Mouse (Mus musculus) midbrain, postnatal 0 days (tissue): ENCODE measurements around the gene B3galt4. TPM values are rescaled to one million over a fixed set of nuclear protein-coding genes. Genes with fewer than 3 reads are reported as not detected.
A peak's percentile ranks its signal among the peaks of the same experiment; 100 is the strongest.
"Not testable (repeated sequence)": the region's sequence is repeated elsewhere in the genome, so short reads cannot be mapped to it uniquely, and the experiment has no call there.

ENCODE experiments used
- ATAC-seq: fragments of 200-750 bp; cut with Nextera tagmentation; 2 replicates; pipeline ENCODE4 v1.8.0; 2017; ENCODE audit warnings: moderate number of reproducible peaks, mild to moderate bottlenecking, moderate TSS enrichment, moderate library complexity; ENCODE audit not compliant: low FRiP score
- DNase-seq: peaks from one replicate; pipeline ENCODE4 v3.0.0-alpha.2; 2015; ENCODE audit warnings: low spot score
- H3K27ac ChIP-seq: fragments of 300-500 bp; sonication (generic); 2 replicates; pipeline ENCODE4 v1.5.1; 2014; ENCODE audit warnings: low read depth, mild to moderate bottlenecking, low read length, mixed read lengths
- H3K27me3 ChIP-seq: fragments of 300-500 bp; sonication (generic); 2 replicates; pipeline ENCODE4 v1.6.1; 2014; ENCODE audit warnings: low read length, control low read depth, mixed read lengths; ENCODE audit not compliant: insufficient read depth
- H3K36me3 ChIP-seq: fragments of 300-500 bp; sonication (generic); 2 replicates; pipeline ENCODE4 v1.6.1; 2014; ENCODE audit warnings: low read length, control low read depth, mixed read lengths; ENCODE audit not compliant: insufficient read depth
- H3K4me1 ChIP-seq: fragments of 300-500 bp; sonication (generic); 2 replicates; pipeline ENCODE4 v1.6.1; 2014; ENCODE audit warnings: mild to moderate bottlenecking, control low read depth, antibody characterized with exemption, low read length, mixed read lengths; ENCODE audit not compliant: insufficient read depth
- H3K4me2 ChIP-seq: fragments of 300-500 bp; sonication (generic); 2 replicates; pipeline ENCODE4 v1.6.1; 2014; ENCODE audit warnings: low read depth, mild to moderate bottlenecking, low read length, mixed read lengths; ENCODE audit not compliant: poor library complexity, severe bottlenecking
- H3K4me3 ChIP-seq: fragments of 300-500 bp; sonication (generic); 2 replicates; pipeline ENCODE4 v1.5.1; 2014; ENCODE audit warnings: low read depth, mild to moderate bottlenecking, low read length, moderate library complexity
- H3K9ac ChIP-seq: fragments of 300-500 bp; sonication (generic); replicated peaks from 2 replicates; pipeline ENCODE4 v1.6.1; 2014; ENCODE audit warnings: mild to moderate bottlenecking, low read length, moderate library complexity, mixed read lengths; ENCODE audit not compliant: poor library complexity, severe bottlenecking
- H3K9me3 ChIP-seq: fragments of 300-500 bp; sonication (generic); 2 replicates; pipeline ENCODE4 v1.6.1; 2016; ENCODE audit warnings: low read length, control low read depth
- CTCF ChIP-seq: IDR thresholded peaks from 2 replicates; pipeline ENCODE4 v1.5.1; 2016; ENCODE audit warnings: antibody characterized with exemption, mild to moderate bottlenecking
- WGBS: fragments of 180-500 bp; shearing (Covaris S2); extraction: QIAGEN DNeasy Blood & Tissue Kit; methylation state at CpG from one replicate; pipeline ENCODE4 v1.1.7; 2014; 5-methylcytosine and 5-hydroxymethylcytosine counted together
- polyA plus RNA-seq: library from polyadenylated mRNA; unstranded; fragments of >200 nt; fragmentation: Nextera tagmentation; extraction: Ambion mirVana; gene quantifications from 2 replicates; pipeline ENCODE4 v1.2.1, GENCODE M21; 2015
- total RNA-seq: library from RNA; depleted of rRNA; stranded (reverse); fragments of >200 nt; gene quantifications from 2 replicates; pipeline ENCODE4 v1.2.3, GENCODE M21; 2014

The B3galt4 gene
- total and polyA plus RNA-seq, 2 experiments from 2014 or later: 11.1 to 14.1 TPM

DNA sequence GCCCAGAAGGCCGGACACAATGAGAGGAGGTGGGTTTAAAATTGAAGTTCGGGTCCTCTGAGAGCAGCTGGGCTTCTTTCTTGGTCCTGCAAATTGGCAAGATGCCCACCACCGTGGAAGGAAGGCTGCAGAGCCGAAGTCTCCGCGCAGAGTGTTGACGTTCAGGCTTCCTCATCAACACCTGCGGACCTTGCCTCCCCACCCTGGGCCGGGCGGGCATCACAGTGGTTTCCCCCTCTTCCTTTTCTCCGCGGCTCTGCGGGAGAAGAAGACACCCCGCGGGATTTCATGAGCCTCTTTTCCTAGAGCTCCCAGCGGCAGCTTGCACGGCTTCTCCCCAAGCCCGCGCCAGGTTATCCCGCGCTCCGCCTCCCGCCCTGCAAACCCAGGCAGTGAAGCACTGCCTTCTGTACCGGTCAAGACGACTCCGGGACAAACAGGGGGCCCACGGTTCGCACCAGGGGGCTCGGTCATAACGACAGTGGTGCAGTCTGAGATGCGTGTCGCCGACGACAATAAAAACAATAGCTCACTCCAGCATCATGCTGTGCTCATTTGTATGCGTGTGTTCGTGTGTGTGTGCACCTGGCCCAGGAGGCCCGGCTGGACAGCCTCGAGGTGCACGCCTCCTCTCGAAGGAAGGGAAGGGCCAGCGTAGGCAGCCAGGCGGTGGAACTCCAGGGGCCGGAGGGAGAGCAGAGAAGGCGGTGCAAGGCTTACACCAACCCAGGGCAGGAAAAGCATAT, 42.8 kb downstream of the B3galt4 start:
- Histone ChIP-seq H3K4me3 (peak overlapping the region; percentile 52), H3K36me3 (peaks cover 18% of the 10 kb centered on the region; the same call in 1 of the 2 replicates), H3K9me3 (no peaks in the 10 kb centered on the region), H3K4me1 (peaks cover 5% of the 10 kb centered on the region; the same call in 1 of the 2 replicates), H3K27ac (peak overlapping the region; percentile 93), H3K27me3 (no peaks in the 10 kb centered on the region), H3K9ac (peak overlapping the region; percentile 80), H3K4me2 (peak overlapping the region; percentile 92)
- TF ChIP-seq CTCF: no peak
- under 1% methylated on average over 42 of the region's 44 CpGs for WGBS
- DNase-seq: peak; percentile 63
- peak; percentile 44 for ATAC-seq

GRCm38 (mm10) chr17:33904835-33905234, 46.5 kb downstream of the B3galt4 start, which contains the start of gene Platr17:
Platr17 (plus strand) TSS chr17:33905135.
- H3K27me3 ChIP-seq, H3K27ac ChIP-seq, H3K9me3 ChIP-seq, H3K9ac ChIP-seq, H3K4me2 ChIP-seq, H3K36me3 ChIP-seq, H3K4me1 ChIP-seq, DNase-seq, H3K4me3 ChIP-seq, ATAC-seq: not testable (repeated sequence)
- 36% methylated on average over 3 of the region's 4 CpGs for WGBS

DNA sequence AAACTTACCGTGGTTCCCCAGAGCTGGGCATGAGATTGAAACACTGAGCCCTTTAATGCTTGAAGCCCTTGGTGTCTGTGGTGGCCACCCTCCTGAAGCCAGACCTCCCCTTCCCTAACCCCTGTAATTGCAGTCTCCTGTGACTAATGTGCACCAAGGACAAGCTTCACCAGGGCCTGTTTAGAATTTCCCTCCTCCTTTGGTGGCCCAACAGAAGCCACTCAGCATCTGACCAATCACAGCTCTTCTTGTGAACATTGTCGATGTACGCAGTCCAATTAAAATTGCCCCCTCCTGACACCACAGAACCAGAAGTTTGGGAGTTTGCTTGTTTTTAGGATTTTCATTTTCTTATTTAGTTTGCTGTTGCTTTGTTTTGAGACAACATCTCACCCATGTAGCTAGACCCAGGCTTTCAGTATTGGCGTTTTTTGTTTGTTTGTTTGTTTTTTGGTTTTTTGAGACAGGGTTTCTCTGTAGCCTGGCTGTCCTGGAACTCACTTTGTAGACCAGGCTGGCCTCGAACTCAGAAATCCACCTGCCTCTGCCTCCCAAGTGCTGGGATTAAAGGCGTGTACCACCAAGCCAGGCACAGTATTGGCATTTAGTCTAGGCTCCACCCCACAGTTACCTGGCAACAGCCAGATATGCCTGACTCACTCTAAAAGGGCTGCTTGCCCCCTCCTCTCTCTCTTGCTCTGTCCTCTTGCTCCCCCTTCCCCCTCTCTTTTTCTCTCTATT, 47.2 kb downstream of the B3galt4 start:
- not testable (repeated sequence) for H3K9me3 ChIP-seq, H3K4me3 ChIP-seq, H3K4me1 ChIP-seq, ATAC-seq, H3K27me3 ChIP-seq, DNase-seq, H3K4me2 ChIP-seq, H3K36me3 ChIP-seq, H3K9ac ChIP-seq, H3K27ac ChIP-seq
- 67% methylated on average over 6 of the region's 6 CpGs for WGBS

GRCm38 (mm10) chr17:33902491-33902890, 48.8 kb downstream of the B3galt4 start:
- WGBS: 83% methylated on average over 7 of the region's 7 CpGs
- H3K27me3 ChIP-seq: no peaks in the 10 kb centered on the region
- no peak overlapping the region for H3K9ac ChIP-seq
- no peaks in the 10 kb centered on the region for H3K9me3 ChIP-seq
- H3K4me3 ChIP-seq: no peak overlapping the region
- no peaks in the 10 kb centered on the region for H3K36me3 ChIP-seq
- no peak overlapping the region for H3K4me2 ChIP-seq
- H3K27ac ChIP-seq: no peak overlapping the region
- no peak for ATAC-seq
- TF ChIP-seq CTCF: no peak
- no peak for DNase-seq
- no peaks in the 10 kb centered on the region for H3K4me1 ChIP-seq

GRCm38 (mm10) chr17:33902079-33902478, 49.2 kb downstream of the B3galt4 start:
- no peak for TF ChIP-seq CTCF
- no peak overlapping the region for H3K4me2 ChIP-seq
- DNase-seq (no peak), ATAC-seq (no peak)
- WGBS: 81% methylated on average over 4 of the region's 4 CpGs
- no peak overlapping the region for H3K27ac ChIP-seq
- no peaks in the 10 kb centered on the region for H3K9me3 ChIP-seq
- H3K9ac ChIP-seq: no peak overlapping the region
- no peaks in the 10 kb centered on the region for H3K4me1 ChIP-seq
- no peak overlapping the region for H3K4me3 ChIP-seq
- H3K36me3 ChIP-seq: no peaks in the 10 kb centered on the region
- no peaks in the 10 kb centered on the region for H3K27me3 ChIP-seq

- WGBS: 72% methylated on average over 4 of the region's 4 CpGs
- Histone ChIP-seq H3K27ac (no peak overlapping the region), H3K4me2 (no peak overlapping the region), H3K27me3 (no peaks in the 10 kb centered on the region), H3K4me1 (no peaks in the 10 kb centered on the region), H3K9me3 (no peaks in the 10 kb centered on the region), H3K9ac (no peak overlapping the region), H3K4me3 (no peak overlapping the region), H3K36me3 (no peaks in the 10 kb centered on the region)
- ATAC-seq (no peak), DNase-seq (no peak)
- no peak for TF ChIP-seq CTCF
These were observed 49.6 kb downstream of the B3galt4 start for GRCm38 (mm10) chr17:33901653-33902052.
